Mouse (Mus musculus) left cerebral cortex, adult 8-10 months (tissue): Measurements from ENCODE around the gene Olfr536. TPM values are rescaled to one million over a fixed set of nuclear protein-coding genes. Genes with fewer than 3 reads are reported as not detected.
A peak's percentile ranks its signal among the peaks of the same experiment; 100 is the strongest.
"Not testable (repeated sequence)": the region's sequence is repeated elsewhere in the genome, so short reads cannot be mapped to it uniquely, and the experiment has no call there.

Source experiments
- DNase-seq, 2 experiments: peaks; one replicate each; pipeline ENCODE4 v3.0.0; 2022; ENCODE audit warnings: low spot score in 2 of 2
- total RNA-seq, 4 experiments: library from RNA; stranded (reverse); gene quantifications; 2 replicates each; pipeline ENCODE4 v1.2.4; 2022

Gene Olfr536
- total RNA-seq, result not detected

DNA sequence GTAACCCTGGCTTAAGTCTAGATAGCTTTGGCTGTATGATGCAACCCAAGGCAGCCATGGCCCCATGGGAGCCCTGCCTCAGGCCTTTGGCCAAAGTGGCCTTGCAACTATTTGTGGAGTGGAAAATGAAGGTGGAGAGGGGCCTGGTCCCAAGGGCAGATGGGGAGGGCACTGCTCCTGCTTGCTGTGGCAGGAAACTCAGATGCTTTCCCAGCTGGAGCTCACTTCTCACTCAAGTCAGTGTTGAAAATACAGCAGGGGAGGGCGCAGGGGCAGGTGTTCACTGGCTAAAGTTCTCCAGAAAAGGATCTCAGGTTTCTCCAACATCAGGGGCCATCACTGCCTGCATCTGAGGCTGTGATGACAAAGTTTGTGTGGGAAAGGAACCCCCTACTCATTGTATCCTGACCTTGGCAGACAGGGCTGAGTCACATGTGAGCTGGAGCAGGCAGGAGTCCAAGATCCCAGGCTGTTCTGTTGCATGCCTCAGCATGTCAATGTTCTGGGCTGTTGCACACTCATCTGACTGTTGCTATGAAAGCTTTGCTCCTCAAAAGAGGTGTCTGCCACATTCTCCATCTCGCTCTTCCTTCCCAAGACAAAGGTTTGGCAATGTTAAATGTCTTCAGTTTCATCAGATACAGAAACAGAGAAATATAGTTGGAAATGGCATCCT, at the start of gene Olfr536:
Olfr536 (minus strand) TSS at position 51 of the 676 bp plus-strand sequence.
- DNase-seq, result peak in 1 of 2 experiments; percentile 15

DNA sequence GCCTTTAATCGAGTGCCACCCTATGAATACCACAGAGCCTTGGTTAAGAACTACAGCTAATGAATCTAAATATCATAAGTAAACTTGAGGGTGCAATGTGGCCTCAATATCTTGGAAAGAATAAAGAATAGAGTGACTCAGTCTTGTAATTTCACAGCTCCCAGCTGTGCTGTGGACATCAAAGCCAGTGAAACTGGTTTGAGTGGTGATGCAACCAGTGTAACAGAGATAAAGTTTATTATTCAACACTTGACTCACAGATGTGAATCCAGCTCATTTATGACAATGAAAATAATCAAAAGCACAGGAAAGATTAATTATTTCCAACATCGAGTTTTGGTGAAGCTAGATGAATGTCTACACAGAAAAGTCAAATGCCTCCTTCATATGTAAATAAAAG, 32.5 kb upstream of the Olfr536 start:
- no peak for DNase-seq

DNA sequence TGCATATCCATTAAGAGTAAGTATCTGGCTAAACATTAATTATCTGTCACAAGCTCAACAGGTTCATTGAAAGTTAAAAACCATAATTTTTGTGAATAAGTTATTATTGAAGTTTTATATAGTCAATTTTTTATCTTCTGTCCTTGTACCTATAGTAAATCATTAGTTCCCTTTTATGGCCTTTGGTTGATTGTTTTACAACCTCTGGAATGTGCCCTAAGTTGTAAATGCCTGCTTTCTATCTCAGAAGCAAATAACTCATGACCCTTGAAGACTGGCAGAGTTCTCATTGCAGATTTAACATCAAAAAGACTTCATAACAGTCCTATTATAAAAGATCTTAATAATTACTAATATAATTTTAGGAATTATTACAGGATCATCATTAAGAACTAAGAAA, 12.5 kb downstream of the Olfr536 start:
- DNase-seq, result no peak

DNA sequence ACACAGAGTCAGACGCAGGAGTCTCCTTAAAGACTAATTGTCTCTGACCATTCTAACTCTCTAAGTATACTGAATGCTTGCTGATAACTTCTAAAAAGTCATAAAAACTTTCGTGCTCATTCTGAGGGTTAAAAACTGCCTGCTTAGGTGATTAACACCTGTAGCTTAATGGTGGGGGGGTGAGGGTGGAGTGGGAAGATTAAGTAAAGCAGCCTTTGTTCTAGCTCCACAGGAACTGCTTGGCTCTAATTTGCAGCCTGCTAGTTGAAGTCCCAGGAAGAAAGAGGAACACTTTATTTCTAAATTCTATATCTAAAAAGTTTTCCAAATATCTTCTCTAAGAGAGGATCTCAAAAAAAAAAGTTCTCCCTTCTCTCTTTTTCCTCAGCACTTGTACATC, 13.0 kb downstream of the Olfr536 start:
- DNase-seq, result no peak

DNA sequence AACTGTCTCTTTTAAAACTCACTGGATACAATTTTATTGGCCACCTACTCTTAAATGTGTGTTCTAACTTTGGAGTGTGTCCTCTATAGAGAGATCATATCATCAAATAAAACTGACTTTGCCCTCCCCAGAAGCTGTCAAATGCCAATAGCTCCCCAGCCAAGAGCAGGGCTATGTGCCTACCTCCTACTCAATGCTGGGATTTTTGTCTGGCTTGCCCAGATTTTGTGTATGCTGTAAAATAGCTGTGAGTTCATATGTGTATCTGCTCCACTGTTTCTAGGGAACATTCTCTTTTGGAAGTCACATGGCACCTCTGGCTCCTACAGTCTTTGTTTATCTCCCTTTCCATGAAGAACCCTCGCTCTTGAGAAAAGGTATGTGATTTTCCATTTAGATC, 18.2 kb downstream of the Olfr536 start:
- no peak for DNase-seq

DNA sequence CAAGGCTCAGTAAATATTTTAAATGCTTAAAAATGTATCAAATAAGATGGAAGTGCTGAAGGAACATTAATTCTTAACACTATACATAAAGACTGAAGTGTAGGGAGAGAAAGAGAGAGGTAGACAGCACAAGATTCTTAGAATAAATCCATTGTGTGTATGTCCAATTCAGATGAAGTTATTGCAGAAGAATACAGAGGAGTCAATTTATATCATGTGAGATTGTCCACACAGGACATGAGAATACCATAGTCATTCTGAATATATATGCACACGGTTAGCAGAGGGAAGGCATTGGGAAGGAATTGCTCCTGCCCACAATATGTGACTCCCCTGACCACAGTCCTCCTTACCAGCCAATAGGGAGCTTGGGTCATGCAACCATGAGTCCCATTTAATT, 23.3 kb downstream of the Olfr536 start, which contains the start of gene Olfr535:
Olfr535 (plus strand) TSS at position 301 of the 400 bp plus-strand sequence.
- no peak for DNase-seq

DNA sequence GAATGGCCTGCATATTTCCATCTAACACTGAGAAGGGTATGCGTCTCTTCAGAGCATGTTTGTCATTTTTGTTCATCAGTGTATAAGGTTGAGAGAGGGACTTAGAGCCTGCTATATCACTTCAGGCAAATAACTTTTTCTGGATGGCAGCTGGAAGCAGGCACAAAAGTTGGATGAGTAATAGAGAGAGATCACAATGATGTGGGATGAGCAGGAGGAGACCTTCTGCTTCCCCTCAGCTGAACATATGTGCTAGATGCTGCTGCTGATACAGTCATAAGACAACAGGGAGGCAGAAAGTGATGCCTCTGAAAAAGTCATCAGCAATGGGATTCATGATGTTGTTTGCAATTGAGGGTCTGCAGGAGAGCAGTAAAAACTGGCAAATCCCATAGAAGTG, 28.5 kb downstream of the Olfr536 start:
- peak; percentile 3 to 83 for DNase-seq

DNA sequence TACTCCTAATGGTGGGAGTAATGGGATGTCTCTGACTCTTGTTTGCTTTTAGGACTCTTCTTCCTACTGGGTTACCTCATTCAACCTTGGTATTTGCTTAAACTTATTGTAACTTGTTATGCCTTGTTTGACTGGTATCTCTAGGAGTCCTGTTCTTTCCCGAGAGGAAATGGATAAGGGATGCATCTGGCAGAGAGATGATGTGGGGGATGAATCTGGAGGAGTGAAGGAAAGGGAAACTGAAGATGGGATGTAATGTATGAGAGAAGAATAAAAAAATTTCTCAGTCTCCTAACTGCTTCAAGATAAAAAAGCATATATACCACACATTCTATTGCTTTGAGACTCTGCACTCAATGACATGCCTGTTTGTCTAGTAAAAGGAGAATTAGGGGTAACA, 29.3 kb downstream of the Olfr536 start:
- DNase-seq, result peak in 1 of 2 experiments; percentile 15

DNA sequence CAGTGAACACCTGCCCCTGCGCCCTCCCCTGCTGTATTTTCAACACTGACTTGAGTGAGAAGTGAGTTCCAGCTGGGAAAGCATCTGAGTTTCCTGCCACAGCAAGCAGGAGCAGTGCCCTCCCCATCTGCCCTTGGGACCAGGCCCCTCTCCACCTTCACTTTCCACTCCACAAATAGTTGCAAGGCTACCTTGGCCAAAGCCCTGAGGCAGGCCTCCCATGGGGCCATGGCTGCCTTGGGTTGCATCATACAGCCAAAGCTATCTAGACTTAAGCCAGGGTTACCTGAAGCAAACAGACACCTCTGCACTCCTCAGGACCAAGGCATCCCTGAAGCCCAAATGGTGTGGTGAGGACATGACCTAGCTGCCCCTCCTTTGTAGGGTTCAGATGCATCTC, 44.1 kb downstream of the Olfr536 start, which contains the start of gene Olfr533:
Olfr533 (plus strand) TSS at position 301 of the 400 bp plus-strand sequence.
- DNase-seq, result not testable (repeated sequence)

Other genes with a start within 250 kb of the Olfr536 start
- not detected for gene Olfr525, start 186.5 kb downstream of the Olfr536 start, total RNA-seq
- gene Olfr527, start 173.4 kb downstream of the Olfr536 start, total RNA-seq, result not detected
- not detected for gene Olfr60, start 145.7 kb downstream of the Olfr536 start, total RNA-seq
- not detected for gene Olfr530, start 131.1 kb downstream of the Olfr536 start, total RNA-seq
- gene Olfr531, start 104.5 kb downstream of the Olfr536 start, total RNA-seq, result not detected
- gene Olfr532, start 85.8 kb downstream of the Olfr536 start, total RNA-seq, result not detected
- not detected for gene Olfr533, start 44.0 kb downstream of the Olfr536 start, total RNA-seq
- gene Olfr535, start 23.2 kb downstream of the Olfr536 start, total RNA-seq, result not detected
- not detected for gene Olfr538, start 60.5 kb upstream of the Olfr536 start, total RNA-seq
- gene Olfr46, start 93.9 kb upstream of the Olfr536 start, total RNA-seq, result under 1 TPM in 2 of 4 experiments, not detected in 2; 0.07 to 0.08 TPM
- not detected for gene Olfr61, start 121.6 kb upstream of the Olfr536 start, total RNA-seq
- gene Olfr53, start 139.1 kb upstream of the Olfr536 start, total RNA-seq, result not detected
- gene Olfr539, start 152.5 kb upstream of the Olfr536 start, total RNA-seq, result under 1 TPM; 0.04 to 0.09 (median 0.07) TPM
- gene Olfr45, start 174.6 kb upstream of the Olfr536 start, total RNA-seq, result not detected
- not detected for gene Olfr541, start 189.9 kb upstream of the Olfr536 start, total RNA-seq